Mouse (Mus musculus): ENCODE data around the gene Mcm3ap. TPM values are rescaled to one million over a fixed set of nuclear protein-coding genes. Genes with fewer than 3 reads are reported as not detected.

Mcm3ap gene
- polyA plus RNA-seq, 1 experiment from 2014 or later = 71.7 TPM

- Histone ChIP-seq H3K27ac (no peak overlapping the region), H3K4me2 (no peak overlapping the region), H3K9ac (no peak overlapping the region), H3K27me3 (replicated peaks) (no peaks in the 10 kb centered on the region), H3K36me3 (replicated peaks) (peaks cover 78% of the 10 kb centered on the region), H3K4me1 (no peaks in the 10 kb centered on the region), H3K4me3 (no peak overlapping the region), H3K9me3 (no peaks in the 10 kb centered on the region)
- ATAC-seq (replicated peaks) = no peak
- 97% methylated on average over 11 of the region's 11 CpGs for WGBS
These were observed 35.7 kb downstream of the Mcm3ap start for GRCm38 (mm10) chr10:76504271-76504943.

GRCm38 (mm10) chr10:76505865-76506264, 37.1 kb downstream of the Mcm3ap start:
- Histone ChIP-seq H3K4me1 (no peaks in the 10 kb centered on the region), H3K27me3 (replicated peaks) (no peaks in the 10 kb centered on the region), H3K4me3 (no peak overlapping the region), H3K36me3 (replicated peaks) (peaks cover 77% of the 10 kb centered on the region), H3K9ac (no peak overlapping the region), H3K27ac (no peak overlapping the region), H3K9me3 (no peaks in the 10 kb centered on the region), H3K4me2 (no peak overlapping the region)
- 89% methylated on average over 7 of the region's 7 CpGs for WGBS
- ATAC-seq (replicated peaks) = no peak

DNA sequence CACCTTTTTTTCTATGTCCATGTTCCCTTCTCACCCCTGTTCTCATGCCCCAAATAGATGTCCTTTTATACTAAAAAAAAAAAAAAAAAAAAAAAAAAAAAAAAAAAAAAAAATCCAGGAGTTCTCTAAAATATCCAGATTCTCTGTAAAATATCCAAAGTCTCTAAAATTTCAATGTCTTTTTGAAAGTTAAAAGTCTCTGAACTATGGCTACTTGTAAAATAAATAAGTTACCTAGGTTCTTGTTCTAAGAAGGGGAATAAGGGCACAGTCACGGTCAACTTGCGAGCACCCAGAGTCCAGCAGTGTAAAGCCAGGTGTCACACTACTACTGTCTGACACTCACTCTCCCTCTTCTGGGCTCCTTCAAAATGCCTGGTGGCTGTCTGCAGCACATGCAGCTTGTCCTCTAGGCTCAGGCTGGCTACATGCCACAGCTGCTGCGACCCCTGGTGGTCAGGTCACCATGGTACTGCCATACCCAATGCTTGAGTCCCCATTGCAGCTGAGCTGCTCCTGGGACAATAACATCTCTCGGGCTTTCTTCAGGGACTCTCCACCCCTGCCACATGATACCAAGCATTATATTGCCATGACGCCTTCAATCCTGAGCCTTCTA, 44.3 kb downstream of the Mcm3ap start:
- H3K9ac ChIP-seq = no peak overlapping the region
- no peaks in the 10 kb centered on the region for H3K4me1 ChIP-seq
- peak; percentile 50; the same call in 1 of the 2 replicates for ATAC-seq (replicated peaks)
- no peaks in the 10 kb centered on the region for H3K9me3 ChIP-seq
- no peak overlapping the region for H3K4me3 ChIP-seq
- no peak overlapping the region for H3K27ac ChIP-seq
- peaks cover 44% of the 10 kb centered on the region for H3K36me3 ChIP-seq (replicated peaks)
- H3K4me2 ChIP-seq = no peak overlapping the region
- WGBS = 48% methylated on average over 5 of the region's 5 CpGs
- no peaks in the 10 kb centered on the region for H3K27me3 ChIP-seq (replicated peaks)

DNA sequence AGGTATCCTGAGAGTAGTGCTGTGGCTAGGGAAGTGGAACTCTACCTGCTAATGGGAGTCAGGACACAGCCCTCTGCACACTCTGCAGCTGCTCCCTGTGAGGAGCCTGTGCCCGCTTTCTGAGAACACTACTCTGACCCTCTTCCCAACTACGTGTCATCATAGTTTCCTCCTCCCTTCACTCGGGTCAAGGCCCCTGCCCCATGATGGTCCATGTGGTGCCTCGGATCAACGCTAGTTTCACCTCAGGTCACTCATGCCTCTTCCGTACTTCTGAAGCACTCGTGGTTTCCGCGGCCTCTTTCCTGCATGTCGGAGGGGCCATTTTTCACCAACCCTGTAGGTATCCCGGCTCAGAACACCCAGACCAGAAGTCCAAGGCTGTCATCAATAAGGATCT, 62.2 kb downstream of the Mcm3ap start:
- no peak; the same call in 1 of the 2 replicates for ATAC-seq (replicated peaks)
- peak overlapping the region; percentile 70 for H3K27ac ChIP-seq

GRCm38 (mm10) chr10:76531375-76531774, 62.6 kb downstream of the Mcm3ap start, which contains the start of gene Lss:
Gene Lss (plus strand): TSS chr10:76531588.
- H3K27ac ChIP-seq = peak within 1 kb of the TSS; percentile 85
- WGBS = under 1% methylated on average over 37 of the region's 37 CpGs
- peak within 1 kb of the TSS; percentile 79 for H3K4me3 ChIP-seq
- H3K36me3 ChIP-seq (replicated peaks) = peaks cover 22% of the 10 kb centered on the region
- H3K9ac ChIP-seq = peak within 1 kb of the TSS; percentile 66
- H3K4me1 ChIP-seq = peaks cover 35% of the 10 kb centered on the region
- H3K27me3 ChIP-seq (replicated peaks) = no peaks in the 10 kb centered on the region
- H3K4me2 ChIP-seq = peak within 1 kb of the TSS; percentile 74
- peak; percentile 100 for ATAC-seq (replicated peaks)
- H3K9me3 ChIP-seq = no peaks in the 10 kb centered on the region

More for the DNA sequence above, 62.2 kb downstream of the Mcm3ap start:
- H3K4me3 ChIP-seq = peak overlapping the region; percentile 79
- H3K27me3 ChIP-seq (replicated peaks) = no peaks in the 10 kb centered on the region
- H3K36me3 ChIP-seq (replicated peaks) = peaks cover 17% of the 10 kb centered on the region
- under 1% methylated on average over 11 of the region's 11 CpGs for WGBS
- peak overlapping the region; percentile 74 for H3K4me2 ChIP-seq
- H3K4me1 ChIP-seq = peaks cover 35% of the 10 kb centered on the region
- peak overlapping the region; percentile 49 for H3K9ac ChIP-seq
- no peaks in the 10 kb centered on the region for H3K9me3 ChIP-seq

DNA sequence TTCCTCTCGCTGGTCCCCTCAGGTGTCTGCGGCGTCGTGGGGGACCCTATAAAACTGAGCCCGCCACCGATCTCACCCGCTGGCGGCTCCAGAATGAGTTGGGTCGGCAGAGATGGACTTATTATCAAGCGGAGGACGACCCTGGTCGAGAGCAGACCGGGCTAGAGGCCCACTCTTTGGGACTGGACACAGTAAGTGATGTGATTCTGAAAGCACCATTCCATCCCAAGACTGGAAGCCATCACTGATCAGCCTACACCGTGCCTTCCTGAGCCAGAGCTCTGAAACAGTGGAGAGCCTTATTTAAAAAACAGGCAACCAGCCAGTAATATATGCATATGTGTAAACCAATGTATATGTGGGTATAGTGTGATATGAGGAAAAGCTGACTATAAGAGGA, 63.1 kb downstream of the Mcm3ap start:
- ATAC-seq (replicated peaks) = peak; percentile 53
- Histone ChIP-seq H3K9me3 (no peaks in the 10 kb centered on the region), H3K4me2 (peak overlapping the region; percentile 74), H3K36me3 (replicated peaks) (peaks cover 25% of the 10 kb centered on the region), H3K27me3 (replicated peaks) (no peaks in the 10 kb centered on the region), H3K4me1 (peaks cover 35% of the 10 kb centered on the region), H3K4me3 (peak overlapping the region; percentile 79), H3K27ac (peak overlapping the region; percentile 85), H3K9ac (peak overlapping the region; percentile 66)
- 1% methylated on average over 14 of the region's 14 CpGs for WGBS

DNA sequence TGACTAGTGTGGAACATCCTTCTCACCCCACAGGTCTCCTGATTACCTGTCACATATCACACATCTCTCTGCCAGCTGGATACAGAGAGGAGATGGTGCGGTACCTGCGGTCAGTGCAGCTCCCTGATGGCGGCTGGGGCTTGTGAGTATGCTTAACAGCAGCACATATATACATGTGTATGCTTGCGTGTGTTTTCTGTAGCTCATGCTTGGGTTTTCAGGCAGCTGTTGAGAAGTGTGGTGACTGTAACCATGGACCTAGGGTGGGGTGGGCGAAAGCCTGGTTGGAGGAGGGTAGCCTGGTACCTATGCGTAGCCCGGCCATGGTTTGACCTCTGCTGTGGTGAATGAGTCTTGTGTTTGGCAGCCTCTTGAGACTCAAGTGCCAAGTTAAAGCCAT, 66.8 kb downstream of the Mcm3ap start:
- no peak for ATAC-seq (replicated peaks)
- H3K4me3 ChIP-seq = no peak overlapping the region
- WGBS = 97% methylated on average over 7 of the region's 7 CpGs
- no peak overlapping the region for H3K9ac ChIP-seq
- no peak overlapping the region for H3K27ac ChIP-seq
- H3K4me1 ChIP-seq = peaks cover 33% of the 10 kb centered on the region
- no peaks in the 10 kb centered on the region for H3K9me3 ChIP-seq
- no peak overlapping the region for H3K4me2 ChIP-seq
- no peaks in the 10 kb centered on the region for H3K27me3 ChIP-seq (replicated peaks)
- peaks cover 55% of the 10 kb centered on the region for H3K36me3 ChIP-seq (replicated peaks)

- no peak overlapping the region for H3K4me3 ChIP-seq
- H3K4me1 ChIP-seq = peaks cover 19% of the 10 kb centered on the region
- no peak for ATAC-seq (replicated peaks)
- no peaks in the 10 kb centered on the region for H3K9me3 ChIP-seq
- no peaks in the 10 kb centered on the region for H3K27me3 ChIP-seq (replicated peaks)
- WGBS = 89% methylated on average over 9 of the region's 9 CpGs
- no peak overlapping the region for H3K27ac ChIP-seq
- H3K4me2 ChIP-seq = no peak overlapping the region
- H3K9ac ChIP-seq = no peak overlapping the region
- peaks cover 76% of the 10 kb centered on the region for H3K36me3 ChIP-seq (replicated peaks)
These were observed 68.9 kb downstream of the Mcm3ap start for GRCm38 (mm10) chr10:76537619-76538018.

DNA sequence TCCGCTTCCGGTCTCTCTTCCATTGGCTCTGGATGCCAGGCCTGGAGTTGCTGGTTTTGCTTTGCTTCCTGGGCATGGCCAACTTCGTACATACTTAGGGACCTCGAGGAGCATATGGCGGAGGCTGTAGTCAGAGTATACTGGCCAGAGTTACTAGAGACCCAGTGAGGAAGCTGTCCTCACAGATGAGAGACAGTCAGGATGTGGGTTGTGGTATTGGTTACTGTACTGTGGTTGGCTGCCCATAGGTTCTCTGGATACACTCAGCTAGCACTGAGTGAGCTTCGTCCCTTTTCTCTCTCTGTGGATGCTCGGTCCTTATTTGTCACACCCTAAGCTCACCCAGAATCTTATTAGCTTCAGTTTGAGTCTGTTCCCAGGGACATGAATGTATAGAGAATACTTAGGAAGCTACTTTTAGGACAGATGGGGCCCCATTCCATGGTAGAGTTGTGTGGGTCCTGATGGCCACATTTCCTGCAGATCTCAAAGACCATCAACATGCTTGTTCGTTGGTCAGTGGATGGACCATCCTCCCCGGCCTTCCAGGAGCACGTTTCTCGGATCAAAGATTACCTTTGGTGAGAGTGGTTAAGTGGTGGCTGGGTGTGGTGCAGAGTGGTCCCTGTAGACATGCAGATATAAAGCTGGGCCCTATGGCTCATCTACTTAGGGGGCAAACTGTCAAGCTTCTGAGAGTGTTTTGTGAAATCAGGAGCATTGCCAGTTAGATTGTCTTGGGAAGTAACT, 72.8 kb downstream of the Mcm3ap start:
- Histone ChIP-seq H3K4me3 (no peak overlapping the region), H3K4me1 (no peaks in the 10 kb centered on the region), H3K27me3 (replicated peaks) (no peaks in the 10 kb centered on the region), H3K9me3 (no peaks in the 10 kb centered on the region), H3K36me3 (replicated peaks) (peaks cover 83% of the 10 kb centered on the region), H3K4me2 (no peak overlapping the region), H3K27ac (no peak overlapping the region), H3K9ac (no peak overlapping the region)
- 92% methylated on average over 11 of the region's 11 CpGs for WGBS
- ATAC-seq (replicated peaks) = no peak

GRCm38 (mm10) chr10:76542636-76543375, 74.1 kb downstream of the Mcm3ap start:
- WGBS = 94% methylated on average over 10 of the region's 10 CpGs

GRCm38 (mm10) chr10:76546566-76546965, 77.8 kb downstream of the Mcm3ap start:
- no peaks in the 10 kb centered on the region for H3K9me3 ChIP-seq
- no peak overlapping the region for H3K4me3 ChIP-seq
- 92% methylated on average over 8 of the region's 8 CpGs for WGBS
- H3K27ac ChIP-seq = no peak overlapping the region
- peaks cover 89% of the 10 kb centered on the region for H3K36me3 ChIP-seq (replicated peaks)
- no peak for ATAC-seq (replicated peaks)
- H3K9ac ChIP-seq = no peak overlapping the region
- H3K27me3 ChIP-seq (replicated peaks) = no peaks in the 10 kb centered on the region
- no peak overlapping the region for H3K4me2 ChIP-seq
- H3K4me1 ChIP-seq = no peaks in the 10 kb centered on the region

More at GRCm38 (mm10) chr10:76542636-76543375, 74.1 kb downstream of the Mcm3ap start:
- Histone ChIP-seq H3K4me2 (no peak overlapping the region), H3K27me3 (replicated peaks) (no peaks in the 10 kb centered on the region), H3K36me3 (replicated peaks) (peaks cover 87% of the 10 kb centered on the region), H3K9ac (no peak overlapping the region), H3K4me3 (no peak overlapping the region), H3K27ac (no peak overlapping the region), H3K4me1 (no peaks in the 10 kb centered on the region), H3K9me3 (no peaks in the 10 kb centered on the region)
- ATAC-seq (replicated peaks) = no peak

DNA sequence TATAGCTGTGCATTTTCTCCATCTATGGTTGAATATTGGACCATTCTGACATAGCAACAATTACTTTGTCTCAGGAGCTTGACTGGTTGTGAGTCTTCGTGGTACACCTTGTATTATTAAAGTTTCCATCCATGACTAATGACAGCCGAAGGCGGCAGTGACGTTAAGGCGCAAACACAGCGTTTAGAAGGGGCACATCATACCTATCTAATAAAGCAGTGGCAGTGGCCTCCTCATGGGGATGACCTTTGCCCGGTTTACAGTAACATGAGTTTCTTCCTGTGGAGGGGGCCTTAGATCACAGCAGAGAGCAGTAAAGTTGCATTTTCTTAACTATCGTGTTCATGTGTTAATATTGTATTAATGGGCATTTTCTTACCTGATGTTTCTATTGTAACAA, 79.5 kb downstream of the Mcm3ap start:
- no peak overlapping the region for H3K27ac ChIP-seq
- no peak for ATAC-seq (replicated peaks)
- H3K9ac ChIP-seq = no peak overlapping the region
- H3K36me3 ChIP-seq (replicated peaks) = peaks cover 85% of the 10 kb centered on the region
- H3K4me1 ChIP-seq = no peaks in the 10 kb centered on the region
- no peak overlapping the region for H3K4me2 ChIP-seq
- no peak overlapping the region for H3K4me3 ChIP-seq
- 95% methylated on average over 8 of the region's 8 CpGs for WGBS
- no peaks in the 10 kb centered on the region for H3K27me3 ChIP-seq (replicated peaks)
- H3K9me3 ChIP-seq = no peaks in the 10 kb centered on the region

Data from midbrain, embryonic 15.5 days (tissue).